Mouse (Mus musculus): ENCODE data around the gene Mecom. TPM values are rescaled to one million over a fixed set of nuclear protein-coding genes. Genes with fewer than 3 reads are reported as not detected.

Mecom gene
- polyA plus RNA-seq, 1 experiment, result 74.4 TPM

GRCm38 (mm10) chr3:30508930-30509910, 38.6 kb downstream of the Mecom start:
- TF ChIP-seq CTCF (IDR thresholded peaks at IDR 0.05; ENCODE audit: borderline replicate concordance, insufficient read depth, low read length), result no peak
- TF ChIP-seq POLR2A (IDR thresholded peaks at IDR 0.05; ENCODE audit: low read depth, low read length), result peak; percentile 60
- Histone ChIP-seq H3K4me3 (ENCODE audit: insufficient read depth, low read length) (peak overlapping the region; percentile 72), H3K27ac (ENCODE audit: insufficient read depth, low read length) (peak overlapping the region; percentile 76), H3K4me1 (ENCODE audit: control insufficient read depth, insufficient read depth, low read length) (peaks cover 10% of the 10 kb centered on the region; the same call in 1 of the 2 replicates)

- Histone ChIP-seq H3K4me1 (ENCODE audit: control insufficient read depth, insufficient read depth, low read length) (peaks cover 10% of the 10 kb centered on the region), H3K27ac (ENCODE audit: insufficient read depth, low read length) (peak overlapping the region; percentile 65), H3K4me3 (ENCODE audit: insufficient read depth, low read length) (peak overlapping the region; percentile 72)
- TF ChIP-seq CTCF (IDR thresholded peaks at IDR 0.05; ENCODE audit: borderline replicate concordance, insufficient read depth, low read length) (peak; percentile 52; the same call in 1 of the 2 replicates), POLR2A (IDR thresholded peaks at IDR 0.05; ENCODE audit: low read depth, low read length) (peak; percentile 10)
Observed at GRCm38 (mm10) chr3:30508296-30508929, 39.4 kb downstream of the Mecom start.

GRCm38 (mm10) chr3:30507576-30508295, 40.1 kb downstream of the Mecom start:
- no peak for TF ChIP-seq CTCF (IDR thresholded peaks at IDR 0.05; ENCODE audit: borderline replicate concordance, insufficient read depth, low read length)
- peak; percentile 35; the same call in 1 of the 2 replicates for TF ChIP-seq POLR2A (IDR thresholded peaks at IDR 0.05; ENCODE audit: low read depth, low read length)
- Histone ChIP-seq H3K4me1 (ENCODE audit: control insufficient read depth, insufficient read depth, low read length) (peaks cover 10% of the 10 kb centered on the region), H3K27ac (ENCODE audit: insufficient read depth, low read length) (peak overlapping the region; percentile 65), H3K4me3 (ENCODE audit: insufficient read depth, low read length) (peak overlapping the region; percentile 72)

GRCm38 (mm10) chr3:30507028-30507575, 40.7 kb downstream of the Mecom start:
- Histone ChIP-seq H3K4me3 (ENCODE audit: insufficient read depth, low read length) (peak overlapping the region; percentile 72), H3K4me1 (ENCODE audit: control insufficient read depth, insufficient read depth, low read length) (peaks cover 10% of the 10 kb centered on the region), H3K27ac (ENCODE audit: insufficient read depth, low read length) (peak overlapping the region; percentile 65)
- TF ChIP-seq CTCF (IDR thresholded peaks at IDR 0.05; ENCODE audit: borderline replicate concordance, insufficient read depth, low read length) (no peak), POLR2A (IDR thresholded peaks at IDR 0.05; ENCODE audit: low read depth, low read length) (peak; percentile 39; the same call in 1 of the 2 replicates)

- Histone ChIP-seq H3K27ac (ENCODE audit: insufficient read depth, low read length) (peak overlapping the region; percentile 65), H3K4me3 (ENCODE audit: insufficient read depth, low read length) (peak overlapping the region; percentile 72), H3K4me1 (ENCODE audit: control insufficient read depth, insufficient read depth, low read length) (peaks cover 10% of the 10 kb centered on the region)
- TF ChIP-seq CTCF (IDR thresholded peaks at IDR 0.05; ENCODE audit: borderline replicate concordance, insufficient read depth, low read length) (no peak), POLR2A (IDR thresholded peaks at IDR 0.05; ENCODE audit: low read depth, low read length) (no peak)
Observed at GRCm38 (mm10) chr3:30506329-30507027, 41.3 kb downstream of the Mecom start.

GRCm38 (mm10) chr3:30505741-30506251, 42.0 kb downstream of the Mecom start:
- H3K4me1 ChIP-seq (ENCODE audit: control insufficient read depth, insufficient read depth, low read length), result peaks cover 10% of the 10 kb centered on the region
- peak overlapping the region; percentile 72 for H3K27ac ChIP-seq (ENCODE audit: insufficient read depth, low read length)
- TF ChIP-seq CTCF (IDR thresholded peaks at IDR 0.05; ENCODE audit: borderline replicate concordance, insufficient read depth, low read length) (no peak), POLR2A (IDR thresholded peaks at IDR 0.05; ENCODE audit: low read depth, low read length) (no peak)
- peak overlapping the region; percentile 12; the same call in 1 of the 2 replicates for H3K4me3 ChIP-seq (ENCODE audit: insufficient read depth, low read length)

GRCm38 (mm10) chr3:30504561-30504960, 43.2 kb downstream of the Mecom start:
- TF ChIP-seq CTCF (IDR thresholded peaks at IDR 0.05; ENCODE audit: borderline replicate concordance, insufficient read depth, low read length) (no peak), POLR2A (IDR thresholded peaks at IDR 0.05; ENCODE audit: low read depth, low read length) (no peak)
- peak overlapping the region; percentile 72; the same call in 1 of the 2 replicates for H3K27ac ChIP-seq (ENCODE audit: insufficient read depth, low read length)
- peaks cover 8% of the 10 kb centered on the region for H3K4me1 ChIP-seq (ENCODE audit: control insufficient read depth, insufficient read depth, low read length)
- no peak overlapping the region for H3K4me3 ChIP-seq (ENCODE audit: insufficient read depth, low read length)

- peaks cover 8% of the 10 kb centered on the region for H3K4me1 ChIP-seq (ENCODE audit: control insufficient read depth, insufficient read depth, low read length)
- no peak overlapping the region for H3K4me3 ChIP-seq (ENCODE audit: insufficient read depth, low read length)
- H3K27ac ChIP-seq (ENCODE audit: insufficient read depth, low read length), result no peak overlapping the region
- TF ChIP-seq CTCF (IDR thresholded peaks at IDR 0.05; ENCODE audit: borderline replicate concordance, insufficient read depth, low read length) (no peak), POLR2A (IDR thresholded peaks at IDR 0.05; ENCODE audit: low read depth, low read length) (no peak)
Observed at GRCm38 (mm10) chr3:30503821-30504220, 44.0 kb downstream of the Mecom start.
